Mouse (Mus musculus) midbrain, embryonic 11.5 days (tissue): ENCODE data around the gene Vmp1. TPM values are rescaled to one million over a fixed set of nuclear protein-coding genes. Genes with fewer than 3 reads are reported as not detected.

Experiments used
- ATAC-seq: fragments of 200-750 bp; cut with Nextera tagmentation; 2 replicates; pipeline ENCODE4 v1.8.0; 2017; ENCODE audit warnings: moderate TSS enrichment, moderate library complexity; ENCODE audit not compliant: low FRiP score
- DNase-seq: peaks from one replicate; pipeline ENCODE4 v3.0.0; 2015; ENCODE audit warnings: low spot score; ENCODE audit errors: missing footprints
- H3K27ac ChIP-seq: fragments of 300-500 bp; sonication (generic); 2 replicates; pipeline ENCODE4 v1.5.1; 2014; ENCODE audit warnings: low read depth, low read length
- H3K27me3 ChIP-seq: fragments of 300-500 bp; sonication (generic); 2 replicates; pipeline ENCODE4 v1.6.1; 2014; ENCODE audit warnings: mild to moderate bottlenecking, low read length, moderate library complexity, mixed read lengths; ENCODE audit not compliant: control insufficient read depth, insufficient read depth
- H3K36me3 ChIP-seq: fragments of 300-500 bp; sonication (generic); 2 replicates; pipeline ENCODE4 v1.6.1; 2014; ENCODE audit warnings: mild to moderate bottlenecking, low read length, moderate library complexity, mixed read lengths; ENCODE audit not compliant: control insufficient read depth, insufficient read depth
- H3K4me1 ChIP-seq: fragments of 300-500 bp; sonication (generic); 2 replicates; pipeline ENCODE4 v1.6.1; 2014; ENCODE audit warnings: low read length; ENCODE audit not compliant: control insufficient read depth, insufficient read depth
- H3K4me2 ChIP-seq: fragments of 300-500 bp; sonication (generic); 2 replicates; pipeline ENCODE4 v1.6.1; 2014; ENCODE audit warnings: mild to moderate bottlenecking, moderate library complexity
- H3K4me3 ChIP-seq: fragments of 300-500 bp; sonication (generic); 2 replicates; pipeline ENCODE4 v1.5.1; 2014; ENCODE audit warnings: low read depth, low read length
- H3K9ac ChIP-seq: fragments of 300-500 bp; sonication (generic); 2 replicates; pipeline ENCODE4 v1.6.1; 2014; ENCODE audit warnings: low read length
- H3K9me3 ChIP-seq: fragments of 300-500 bp; sonication (generic); 2 replicates; pipeline ENCODE4 v1.6.1; 2016; ENCODE audit warnings: low read length; ENCODE audit not compliant: control insufficient read depth
- WGBS: fragments of 180-500 bp; shearing (Covaris S2); extraction: QIAGEN DNeasy Blood & Tissue Kit; methylation state at CpG from one replicate; pipeline ENCODE4 v1.1.7; 2014; 5-methylcytosine and 5-hydroxymethylcytosine counted together
- polyA plus RNA-seq: library from polyadenylated mRNA; unstranded; fragments of >200 nt; fragmentation: Nextera tagmentation; extraction: Ambion mirVana; gene quantifications from 2 replicates; pipeline ENCODE4 v1.2.1, GENCODE M21; 2014

The Vmp1 gene
- polyA plus RNA-seq, 1 experiment from 2014 or later = 93.7 TPM

DNA sequence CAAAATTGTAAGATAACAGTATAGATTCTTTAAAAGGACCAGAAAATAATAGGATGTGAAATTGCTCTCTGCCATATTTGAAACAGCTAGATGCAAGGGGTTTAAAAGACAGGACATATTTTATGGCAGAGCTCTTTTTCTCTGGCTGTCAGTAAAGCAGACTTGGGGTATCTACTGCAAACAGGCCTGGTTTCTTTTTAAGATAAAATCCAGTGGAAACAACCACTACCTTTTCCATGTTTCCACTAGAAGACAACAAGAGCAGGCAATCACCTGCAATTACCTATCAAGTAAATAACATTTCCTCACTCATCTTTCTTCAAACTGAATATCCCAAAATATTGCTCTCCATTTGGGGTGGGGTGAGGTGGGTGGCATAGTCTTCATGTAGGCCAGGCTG is 19.7 kb downstream of the Vmp1 start:
- Histone ChIP-seq H3K9me3 (no peaks in the 10 kb centered on the region), H3K4me1 (no peaks in the 10 kb centered on the region), H3K4me2 (no peak overlapping the region), H3K9ac (no peak overlapping the region), H3K27me3 (no peaks in the 10 kb centered on the region), H3K36me3 (no peaks in the 10 kb centered on the region), H3K4me3 (no peak overlapping the region), H3K27ac (no peak overlapping the region)
- DNase-seq (no peak), ATAC-seq (no peak)

DNA sequence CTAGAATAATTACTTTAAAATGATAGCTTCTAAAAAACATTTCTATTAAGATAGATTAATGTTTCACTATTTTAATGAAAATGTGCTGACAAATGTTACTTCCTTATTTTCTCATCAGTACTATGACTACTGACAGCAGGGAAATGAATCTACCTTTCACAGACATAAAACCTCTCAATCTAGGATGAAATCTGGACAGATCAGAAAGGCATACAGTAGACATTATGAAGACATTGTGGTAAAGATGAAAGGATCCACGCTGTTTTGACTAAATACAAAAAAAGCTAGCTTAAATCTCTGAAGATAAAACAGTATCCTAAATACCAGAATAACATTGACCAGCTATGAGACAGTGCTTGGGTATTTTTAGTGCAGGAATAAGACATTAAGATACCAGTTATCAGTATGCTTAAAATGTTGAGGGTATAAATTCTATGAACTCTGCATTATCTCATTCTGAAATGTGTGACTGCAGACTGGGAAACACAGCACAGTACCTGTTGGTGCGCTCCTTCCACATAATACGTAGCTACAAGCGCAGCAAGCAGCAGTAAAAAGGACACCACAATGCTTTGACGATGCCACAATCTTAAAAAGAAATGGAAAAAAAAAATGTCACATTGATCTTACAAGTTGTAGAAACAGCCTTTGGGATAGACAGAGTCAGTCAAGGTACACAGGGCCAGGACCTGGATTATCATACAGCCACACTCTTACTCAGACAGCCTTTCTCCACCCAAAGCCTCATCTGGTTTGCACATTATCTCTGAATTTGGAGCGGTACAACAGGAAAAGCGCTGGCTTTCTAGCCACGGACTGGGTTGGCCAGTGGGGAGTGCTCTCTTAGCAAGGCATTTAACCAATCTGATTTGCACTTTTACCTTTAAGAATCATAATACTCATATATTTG is 20.4 kb downstream of the Vmp1 start:
- DNase-seq = no peak

DNA sequence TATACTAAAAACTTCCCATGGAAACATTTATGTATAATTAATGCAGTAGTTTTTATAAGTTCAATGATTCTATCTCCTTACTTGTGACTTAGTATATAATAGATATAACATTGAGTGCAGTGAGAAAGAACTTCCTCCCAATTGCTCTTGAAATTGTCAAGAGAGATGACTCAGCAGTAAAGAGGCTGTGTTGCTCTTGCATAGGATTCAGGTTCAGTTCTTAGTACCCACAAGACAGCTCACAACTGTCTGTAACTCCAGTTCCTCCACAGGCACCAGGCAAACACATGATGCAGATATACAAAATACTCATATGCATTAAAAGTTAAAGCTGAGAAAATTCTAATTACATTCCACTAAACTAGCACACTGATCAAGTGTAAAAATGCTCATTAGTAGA is 25.8 kb downstream of the Vmp1 start:
- Histone ChIP-seq H3K4me2 (no peak overlapping the region), H3K4me3 (no peak overlapping the region), H3K27ac (no peak overlapping the region), H3K4me1 (no peaks in the 10 kb centered on the region), H3K36me3 (no peaks in the 10 kb centered on the region), H3K9me3 (no peaks in the 10 kb centered on the region), H3K9ac (no peak overlapping the region), H3K27me3 (no peaks in the 10 kb centered on the region)
- DNase-seq (no peak), ATAC-seq (no peak)

More for the DNA sequence above, 20.4 kb downstream of the Vmp1 start:
- no peaks in the 10 kb centered on the region for H3K36me3 ChIP-seq
- no peaks in the 10 kb centered on the region for H3K9me3 ChIP-seq
- H3K4me1 ChIP-seq = no peaks in the 10 kb centered on the region
- H3K27me3 ChIP-seq = no peaks in the 10 kb centered on the region
- H3K4me3 ChIP-seq = no peak overlapping the region
- WGBS = 90% methylated on average over 8 of the region's 8 CpGs
- H3K4me2 ChIP-seq = no peak overlapping the region
- no peak overlapping the region for H3K9ac ChIP-seq
- no peak overlapping the region for H3K27ac ChIP-seq
- ATAC-seq = no peak

DNA sequence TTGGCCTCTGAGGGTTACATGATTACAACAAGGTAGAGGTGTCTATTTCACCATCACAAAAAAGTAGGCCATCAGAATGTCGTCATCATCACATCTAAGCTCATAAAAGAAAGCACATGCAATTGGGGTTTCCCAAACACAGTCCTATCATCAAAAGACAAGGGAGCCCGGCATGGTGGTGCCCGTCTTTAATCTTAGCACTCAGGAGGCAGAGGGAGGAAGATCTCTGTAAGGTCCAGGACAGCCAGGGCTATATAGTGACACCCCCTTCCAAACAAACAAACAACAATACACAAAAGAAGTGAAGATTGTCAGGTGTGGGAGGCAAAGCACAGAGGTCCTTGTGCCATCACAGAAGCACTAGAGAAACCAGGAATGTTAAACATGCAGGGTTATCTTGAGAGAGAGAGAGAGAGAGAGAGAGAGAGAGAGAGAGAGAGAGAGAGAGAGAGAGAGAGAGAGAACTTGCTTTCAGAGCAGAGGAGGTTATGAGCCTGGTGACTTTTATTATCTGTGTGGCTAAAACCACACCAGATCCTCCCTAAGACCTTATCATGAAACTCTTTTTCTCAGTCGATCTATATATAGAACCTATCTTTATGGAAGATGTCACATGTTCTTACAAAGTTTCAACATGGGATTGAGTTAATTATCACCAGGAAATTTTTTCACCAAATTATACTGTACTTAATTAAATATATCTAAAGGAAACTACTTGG is 26.6 kb downstream of the Vmp1 start:
- no peak for ATAC-seq
- Histone ChIP-seq H3K4me1 (no peaks in the 10 kb centered on the region), H3K9ac (no peak overlapping the region), H3K27me3 (no peaks in the 10 kb centered on the region), H3K4me2 (no peak overlapping the region), H3K27ac (no peak overlapping the region), H3K9me3 (no peaks in the 10 kb centered on the region), H3K36me3 (no peaks in the 10 kb centered on the region), H3K4me3 (no peak overlapping the region)
- DNase-seq = no peak
- WGBS = 91% methylated on average over 4 of the region's 4 CpGs

DNA sequence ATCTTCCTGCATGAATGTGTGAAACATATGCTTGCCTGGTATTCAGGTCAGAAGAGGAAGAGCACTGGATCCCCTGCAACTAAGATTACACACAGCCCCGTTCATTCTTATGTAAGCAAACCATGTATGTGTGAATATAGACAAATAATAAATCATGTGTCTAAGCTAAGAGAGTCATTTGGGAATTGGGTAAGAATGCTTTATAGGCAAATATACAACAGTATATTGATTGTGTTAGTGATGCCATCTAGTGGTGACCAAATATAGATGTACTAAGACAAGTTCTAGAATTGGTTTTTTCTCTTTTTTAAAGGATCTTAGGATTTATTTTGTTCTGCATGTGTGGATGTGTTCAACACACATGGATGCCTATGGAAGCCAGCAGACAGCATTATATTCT is 28.0 kb downstream of the Vmp1 start:
- Histone ChIP-seq H3K9ac (no peak overlapping the region), H3K36me3 (no peaks in the 10 kb centered on the region), H3K4me1 (no peaks in the 10 kb centered on the region), H3K4me3 (no peak overlapping the region), H3K27me3 (no peaks in the 10 kb centered on the region), H3K27ac (no peak overlapping the region), H3K9me3 (no peaks in the 10 kb centered on the region), H3K4me2 (no peak overlapping the region)
- DNase-seq (peak; percentile 89), ATAC-seq (no peak)
- WGBS = 91% methylated on average over 1 of the region's 1 CpGs

DNA sequence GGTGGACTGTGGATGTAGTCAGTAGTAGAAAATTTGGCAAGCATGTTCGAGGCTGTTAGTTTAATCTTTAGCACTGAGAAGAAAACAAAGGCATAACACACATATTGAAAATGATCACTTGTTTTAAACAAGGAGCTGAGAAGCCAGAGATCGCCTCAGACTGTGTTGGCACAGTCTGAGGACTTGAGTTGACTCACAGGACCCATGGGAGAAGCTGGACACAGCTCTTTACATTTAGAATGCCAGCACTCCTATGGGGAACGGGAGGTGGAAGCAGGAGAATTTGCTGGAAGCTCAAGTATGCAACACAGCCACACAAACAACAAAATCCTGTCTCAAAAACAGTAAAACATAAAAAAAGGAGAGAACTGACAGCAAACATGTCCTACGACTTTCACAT is 29.5 kb downstream of the Vmp1 start:
- Histone ChIP-seq H3K4me3 (no peak overlapping the region), H3K27me3 (no peaks in the 10 kb centered on the region), H3K4me1 (no peaks in the 10 kb centered on the region), H3K9ac (no peak overlapping the region), H3K36me3 (no peaks in the 10 kb centered on the region), H3K9me3 (no peaks in the 10 kb centered on the region), H3K27ac (no peak overlapping the region), H3K4me2 (no peak overlapping the region)
- ATAC-seq (no peak), DNase-seq (no peak)
- WGBS = 88% methylated on average over 4 of the region's 4 CpGs

DNA sequence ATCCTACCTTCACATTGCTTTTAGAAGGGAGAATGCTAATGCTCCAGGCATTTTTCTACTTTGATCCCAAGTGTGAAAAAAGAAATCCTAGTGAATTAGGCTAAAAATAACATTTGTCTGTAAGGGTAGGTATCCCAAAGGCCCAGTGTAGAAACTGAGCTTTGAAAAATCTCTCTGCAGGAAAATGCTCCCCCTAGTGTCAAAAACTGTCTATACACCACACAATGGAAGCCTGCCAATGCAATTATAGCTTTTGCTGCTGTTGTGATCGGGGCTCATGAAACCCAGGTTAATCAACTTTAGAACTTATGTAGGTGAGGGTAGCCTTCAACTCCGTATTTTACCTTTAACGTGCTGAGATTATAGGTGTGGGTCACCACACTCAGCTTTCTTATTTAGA is 30.2 kb downstream of the Vmp1 start:
- H3K9ac ChIP-seq = no peak overlapping the region
- no peaks in the 10 kb centered on the region for H3K9me3 ChIP-seq
- no peak overlapping the region for H3K4me2 ChIP-seq
- no peaks in the 10 kb centered on the region for H3K4me1 ChIP-seq
- no peaks in the 10 kb centered on the region for H3K27me3 ChIP-seq
- no peak for ATAC-seq
- H3K27ac ChIP-seq = no peak overlapping the region
- WGBS = 53% methylated on average over 3 of the region's 3 CpGs
- peak; percentile 93 for DNase-seq
- H3K4me3 ChIP-seq = no peak overlapping the region
- H3K36me3 ChIP-seq = no peaks in the 10 kb centered on the region

DNA sequence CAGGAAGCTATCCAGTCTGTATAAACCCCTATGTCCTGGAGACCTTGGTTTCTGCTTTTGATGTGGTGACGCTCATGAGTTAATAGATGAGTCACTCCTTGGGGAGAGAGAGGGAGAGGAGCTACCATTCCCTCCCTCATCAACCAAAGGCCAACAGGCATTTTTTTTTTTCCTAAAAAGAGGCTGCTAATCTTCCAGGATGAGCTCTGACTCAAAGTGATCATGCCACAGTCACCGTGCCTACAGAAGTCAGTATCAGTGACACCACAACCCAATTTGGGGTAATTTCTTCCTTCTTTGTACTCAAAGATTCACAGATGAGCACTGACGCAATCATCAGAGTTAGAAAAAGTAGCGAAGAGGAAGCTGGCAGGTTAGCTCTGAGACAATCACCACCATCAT is 31.1 kb downstream of the Vmp1 start:
- Histone ChIP-seq H3K4me2 (no peak overlapping the region), H3K4me3 (no peak overlapping the region), H3K4me1 (no peaks in the 10 kb centered on the region), H3K27me3 (no peaks in the 10 kb centered on the region), H3K9me3 (no peaks in the 10 kb centered on the region), H3K9ac (no peak overlapping the region), H3K27ac (no peak overlapping the region), H3K36me3 (no peaks in the 10 kb centered on the region)
- 95% methylated on average over 4 of the region's 4 CpGs for WGBS
- ATAC-seq = no peak
- DNase-seq = no peak

DNA sequence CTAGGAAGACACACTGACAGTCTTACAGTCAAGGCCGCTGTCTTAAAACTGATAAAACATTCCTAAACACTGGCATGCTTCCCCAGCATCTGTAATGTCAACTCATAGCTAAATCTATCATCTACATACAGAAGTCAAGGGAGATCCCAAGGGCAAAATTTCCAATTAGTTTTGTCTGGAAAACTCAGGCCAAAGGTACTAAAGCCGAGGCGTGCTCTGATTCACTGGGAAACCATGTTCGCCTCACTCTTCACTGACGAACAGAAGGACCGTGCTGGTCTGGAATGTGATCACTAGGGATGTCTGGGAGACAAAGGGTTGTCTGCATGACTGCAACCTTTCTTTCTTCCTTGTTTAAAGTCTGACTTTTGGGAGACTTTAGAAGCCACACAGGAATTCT is 33.0 kb downstream of the Vmp1 start:
- ATAC-seq (no peak), DNase-seq (no peak)
- H3K4me3 ChIP-seq = no peak overlapping the region
- H3K36me3 ChIP-seq = no peaks in the 10 kb centered on the region
- H3K9me3 ChIP-seq = no peaks in the 10 kb centered on the region
- WGBS = 52% methylated on average over 6 of the region's 6 CpGs
- H3K27me3 ChIP-seq = no peaks in the 10 kb centered on the region
- no peaks in the 10 kb centered on the region for H3K4me1 ChIP-seq
- H3K4me2 ChIP-seq = no peak overlapping the region
- no peak overlapping the region for H3K9ac ChIP-seq
- no peak overlapping the region for H3K27ac ChIP-seq
